Mouse (Mus musculus) lung, embryonic 15.5 days (tissue): ENCODE measurements around the gene Nadk2. TPM values are rescaled to one million over a fixed set of nuclear protein-coding genes. Genes with fewer than 3 reads are reported as not detected.

Experiments used
- ATAC-seq: fragments of 200-750 bp; cut with Nextera tagmentation; 2 replicates; pipeline ENCODE4 v1.8.0; 2017; ENCODE audit warnings: moderate number of reproducible peaks, borderline replicate concordance; ENCODE audit not compliant: low FRiP score, low TSS enrichment; ENCODE audit errors: extremely low read depth
- H3K27ac ChIP-seq: fragments of 300-500 bp; sonication (generic); 2 replicates; pipeline ENCODE4 v1.5.1; 2015; ENCODE audit warnings: moderate library complexity, mild to moderate bottlenecking, inconsistent platforms
- H3K27me3 ChIP-seq: fragments of 300-500 bp; sonication (generic); 2 replicates; pipeline ENCODE4 v1.6.1; 2015; ENCODE audit warnings: inconsistent platforms
- H3K36me3 ChIP-seq: fragments of 300-500 bp; sonication (generic); 2 replicates; pipeline ENCODE4 v1.6.1; 2015; ENCODE audit warnings: inconsistent platforms
- H3K4me1 ChIP-seq: fragments of 300-500 bp; sonication (generic); 2 replicates; pipeline ENCODE4 v1.6.1; 2015; ENCODE audit warnings: inconsistent platforms
- H3K4me2 ChIP-seq: fragments of 300-500 bp; sonication (generic); 2 replicates; pipeline ENCODE4 v1.6.1; 2015; ENCODE audit warnings: inconsistent platforms, mild to moderate bottlenecking, moderate library complexity
- H3K4me3 ChIP-seq: fragments of 300-500 bp; sonication (generic); 2 replicates; pipeline ENCODE4 v1.5.1; 2015; ENCODE audit warnings: mild to moderate bottlenecking, inconsistent platforms
- H3K9ac ChIP-seq: fragments of 300-500 bp; sonication (generic); 2 replicates; pipeline ENCODE4 v1.6.1; 2015; ENCODE audit warnings: inconsistent platforms
- H3K9me3 ChIP-seq: fragments of 300-500 bp; sonication (generic); 2 replicates; pipeline ENCODE4 v1.6.1; 2016; ENCODE audit warnings: inconsistent platforms
- WGBS: fragments of 180-500 bp; shearing (Covaris S2); methylation state at CpG from one replicate; pipeline ENCODE4 v1.1.7; 2015; 5-methylcytosine and 5-hydroxymethylcytosine counted together
- polyA plus RNA-seq: library from polyadenylated mRNA; unstranded; fragments of >200 nt; fragmentation: Nextera tagmentation; extraction: Ambion mirVana; gene quantifications from 2 replicates; pipeline ENCODE4 v1.2.1, GENCODE M21; 2015

Nadk2 gene
- 33.0 and 35.6 TPM in 2 replicates for polyA plus RNA-seq

GRCm38 (mm10) chr15:9070912-9071555, at the start of gene Nadk2:
TSS of gene Nadk2 (plus strand) at chr15:9071260.
- Histone ChIP-seq H3K27ac (peak within 1 kb of the TSS; percentile 93), H3K9me3 (no peaks in the 10 kb centered on the region), H3K4me3 (peak within 1 kb of the TSS; percentile 80), H3K9ac (peak within 1 kb of the TSS; percentile 76), H3K4me1 (peaks cover 41% of the 10 kb centered on the region), H3K36me3 (no peaks in the 10 kb centered on the region), H3K4me2 (peak within 1 kb of the TSS; percentile 77), H3K27me3 (no peaks in the 10 kb centered on the region)
- peak; percentile 98 for ATAC-seq
- WGBS = under 1% methylated on average over 47 of the region's 54 CpGs

GRCm38 (mm10) chr15:9055704-9056103, 15.4 kb upstream of the Nadk2 start:
- no peak for ATAC-seq
- Histone ChIP-seq H3K27me3 (no peaks in the 10 kb centered on the region), H3K36me3 (no peaks in the 10 kb centered on the region), H3K27ac (no peak overlapping the region), H3K4me3 (no peak overlapping the region), H3K4me2 (no peak overlapping the region), H3K4me1 (no peaks in the 10 kb centered on the region), H3K9ac (no peak overlapping the region), H3K9me3 (no peaks in the 10 kb centered on the region)

GRCm38 (mm10) chr15:9059856-9060255, 11.2 kb upstream of the Nadk2 start:
- Histone ChIP-seq H3K9ac (no peak overlapping the region), H3K9me3 (no peaks in the 10 kb centered on the region), H3K4me3 (no peak overlapping the region), H3K4me1 (no peaks in the 10 kb centered on the region), H3K27me3 (no peaks in the 10 kb centered on the region), H3K36me3 (no peaks in the 10 kb centered on the region), H3K27ac (no peak overlapping the region), H3K4me2 (no peak overlapping the region)
- WGBS = 79% methylated on average over 2 of the region's 2 CpGs
- no peak for ATAC-seq

GRCm38 (mm10) chr15:9061150-9061882, 9.7 kb upstream of the Nadk2 start:
- Histone ChIP-seq H3K27me3 (no peaks in the 10 kb centered on the region), H3K4me2 (no peak overlapping the region), H3K9ac (no peak overlapping the region), H3K9me3 (no peaks in the 10 kb centered on the region), H3K4me3 (no peak overlapping the region), H3K27ac (no peak overlapping the region), H3K4me1 (no peaks in the 10 kb centered on the region), H3K36me3 (no peaks in the 10 kb centered on the region)
- no peak for ATAC-seq
- WGBS = 64% methylated on average over 7 of the region's 7 CpGs

GRCm38 (mm10) chr15:9068881-9069280, 2.2 kb upstream of the Nadk2 start:
- H3K36me3 ChIP-seq = no peaks in the 10 kb centered on the region

DNA sequence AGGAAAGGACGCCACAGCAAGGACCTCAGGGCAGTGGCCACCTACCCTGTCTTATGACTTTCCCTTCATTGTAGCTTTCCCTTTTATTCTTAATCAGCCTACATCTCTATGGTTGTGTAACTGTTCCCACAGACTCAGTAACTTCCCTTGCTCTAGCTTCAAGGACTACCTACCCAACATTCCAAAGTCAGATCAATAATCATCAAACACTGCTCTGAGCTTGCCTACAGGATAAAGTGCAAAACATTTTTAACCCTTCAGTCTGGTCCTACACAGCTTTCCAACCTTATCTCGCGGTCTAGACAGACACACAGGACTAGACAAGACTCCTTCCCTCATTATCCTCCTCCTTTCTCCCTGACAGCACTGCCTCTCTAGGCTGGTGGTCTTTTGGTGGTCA, 707 bp upstream of the Nadk2 start:
- 0% methylated on average over 3 of the region's 3 CpGs for WGBS
- ATAC-seq = no peak

More at GRCm38 (mm10) chr15:9068881-9069280, 2.2 kb upstream of the Nadk2 start:
- WGBS = 64% methylated on average over 4 of the region's 4 CpGs
- ATAC-seq = no peak
- Histone ChIP-seq H3K4me1 (peaks cover 22% of the 10 kb centered on the region), H3K4me3 (no peak overlapping the region), H3K27me3 (no peaks in the 10 kb centered on the region), H3K9me3 (no peaks in the 10 kb centered on the region), H3K9ac (no peak overlapping the region), H3K27ac (no peak overlapping the region), H3K4me2 (no peak overlapping the region)

DNA sequence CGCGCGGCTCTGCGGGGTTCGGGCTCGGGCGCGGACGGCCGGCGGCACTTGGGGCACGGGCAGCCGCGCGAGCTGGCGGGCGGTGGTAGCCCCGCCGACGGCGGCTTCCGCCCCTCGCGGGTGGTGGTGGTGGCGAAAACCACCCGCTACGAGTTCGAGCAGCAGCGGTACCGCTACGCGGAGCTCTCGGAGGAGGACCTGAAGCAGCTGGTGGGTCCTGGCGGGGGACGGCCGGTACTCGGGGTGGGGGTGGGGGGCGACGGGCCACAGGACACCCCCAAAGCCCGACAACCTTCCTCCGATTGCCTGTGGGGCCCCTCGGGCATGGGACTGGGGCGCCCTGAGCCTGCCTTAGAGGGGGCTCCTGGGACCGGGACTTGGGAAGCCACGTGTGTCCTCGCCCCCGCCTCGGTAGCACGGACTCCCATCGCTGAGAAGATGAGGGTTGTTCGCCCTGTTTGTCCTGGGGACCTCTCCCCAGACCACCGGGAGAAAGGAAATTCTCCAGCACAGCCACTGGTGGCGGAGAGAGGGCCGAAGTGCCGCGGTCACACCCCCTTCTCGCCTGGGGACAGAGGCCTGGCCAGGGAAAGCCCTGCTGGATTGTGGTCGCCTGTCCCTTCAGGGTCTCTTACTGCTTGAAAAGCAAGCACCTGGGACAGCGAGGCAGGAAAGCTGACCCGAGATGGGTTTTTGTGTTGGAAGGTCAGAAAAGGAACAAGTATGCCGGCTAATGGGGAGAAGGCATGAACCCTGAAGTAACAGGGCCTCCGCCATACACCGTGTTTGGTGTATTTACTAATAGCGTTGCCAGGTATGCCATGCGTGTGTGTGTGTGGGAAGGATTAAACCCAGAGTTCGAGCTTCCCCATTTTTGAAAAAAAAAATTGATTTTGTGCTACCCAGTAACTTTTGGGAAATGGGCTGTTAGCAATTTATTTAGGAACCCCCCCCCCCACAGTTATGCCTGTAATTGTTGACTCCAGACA, 790 bp downstream of the Nadk2 start:
- peak overlapping the region; percentile 76 for H3K9ac ChIP-seq
- peaks cover 49% of the 10 kb centered on the region for H3K4me1 ChIP-seq
- H3K27me3 ChIP-seq = no peaks in the 10 kb centered on the region
- peak; percentile 20 for ATAC-seq
- under 1% methylated on average over 50 of the region's 66 CpGs for WGBS
- H3K4me2 ChIP-seq = peak overlapping the region; percentile 77
- H3K4me3 ChIP-seq = peak overlapping the region; percentile 80
- H3K9me3 ChIP-seq = no peaks in the 10 kb centered on the region
- H3K36me3 ChIP-seq = no peaks in the 10 kb centered on the region
- H3K27ac ChIP-seq = peak overlapping the region; percentile 93

More for the DNA sequence above, 707 bp upstream of the Nadk2 start:
- Histone ChIP-seq H3K27me3 (no peaks in the 10 kb centered on the region), H3K9me3 (no peaks in the 10 kb centered on the region), H3K4me1 (peaks cover 35% of the 10 kb centered on the region), H3K36me3 (no peaks in the 10 kb centered on the region), H3K4me2 (peak overlapping the region; percentile 72), H3K9ac (peak overlapping the region; percentile 62), H3K4me3 (peak overlapping the region; percentile 80), H3K27ac (peak overlapping the region; percentile 90)

DNA sequence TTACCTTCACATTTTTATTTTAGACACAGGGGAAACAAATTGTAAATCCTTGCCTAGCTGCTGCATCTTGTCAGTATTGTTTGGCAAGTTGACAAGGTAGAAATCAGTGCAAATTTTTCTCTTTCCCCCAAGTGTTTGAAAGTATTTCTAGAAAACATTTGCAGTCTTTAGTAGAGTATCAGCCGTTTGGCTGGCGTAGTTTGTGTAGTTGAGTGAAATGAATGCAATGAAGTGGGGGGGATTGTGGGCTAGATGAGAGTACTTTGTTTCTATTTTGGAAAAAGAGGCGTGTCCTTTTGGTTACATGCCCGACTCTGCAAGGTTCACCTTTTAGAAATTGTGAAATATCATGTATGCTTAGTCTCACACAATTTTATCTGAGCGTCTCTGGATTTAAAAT, 1.6 kb downstream of the Nadk2 start:
- H3K27ac ChIP-seq = peak overlapping the region; percentile 93
- H3K36me3 ChIP-seq = no peaks in the 10 kb centered on the region
- no peaks in the 10 kb centered on the region for H3K9me3 ChIP-seq
- ATAC-seq = no peak
- 7% methylated on average over 5 of the region's 5 CpGs for WGBS
- H3K4me1 ChIP-seq = peaks cover 49% of the 10 kb centered on the region
- H3K4me2 ChIP-seq = peak overlapping the region; percentile 77
- no peaks in the 10 kb centered on the region for H3K27me3 ChIP-seq
- peak overlapping the region; percentile 76 for H3K9ac ChIP-seq
- peak overlapping the region; percentile 80 for H3K4me3 ChIP-seq

- Histone ChIP-seq H3K27me3 (no peaks in the 10 kb centered on the region), H3K9ac (peak overlapping the region; percentile 19; the same call in 1 of the 2 replicates), H3K4me2 (peak overlapping the region; percentile 77), H3K4me3 (peak overlapping the region; percentile 80), H3K4me1 (peaks cover 52% of the 10 kb centered on the region), H3K36me3 (no peaks in the 10 kb centered on the region), H3K9me3 (no peaks in the 10 kb centered on the region), H3K27ac (peak overlapping the region; percentile 93)
- no peak for ATAC-seq
- 18% methylated on average over 12 of the region's 12 CpGs for WGBS
Measured at GRCm38 (mm10) chr15:9073067-9073608, 2.1 kb downstream of the Nadk2 start.

- Histone ChIP-seq H3K27ac (0 out of 2 replicates have a peak overlapping the region, but pooled peaks have one; percentile 22), H3K9me3 (no peaks in the 10 kb centered on the region), H3K36me3 (no peaks in the 10 kb centered on the region), H3K27me3 (no peaks in the 10 kb centered on the region), H3K4me2 (peak overlapping the region; percentile 77), H3K9ac (no peak overlapping the region), H3K4me3 (peak overlapping the region; percentile 80), H3K4me1 (peaks cover 56% of the 10 kb centered on the region)
- ATAC-seq = no peak
- WGBS = 67% methylated on average over 5 of the region's 5 CpGs
Measured at GRCm38 (mm10) chr15:9073684-9074083, 2.6 kb downstream of the Nadk2 start.

GRCm38 (mm10) chr15:9074139-9074538, 3.1 kb downstream of the Nadk2 start:
- 14% methylated on average over 2 of the region's 2 CpGs for WGBS
- Histone ChIP-seq H3K27ac (0 out of 2 replicates have a peak overlapping the region, but pooled peaks have one; percentile 22), H3K4me1 (peaks cover 61% of the 10 kb centered on the region), H3K9ac (no peak overlapping the region), H3K9me3 (no peaks in the 10 kb centered on the region), H3K4me2 (peak overlapping the region; percentile 77), H3K27me3 (no peaks in the 10 kb centered on the region), H3K4me3 (peak overlapping the region; percentile 80; the same call in 1 of the 2 replicates), H3K36me3 (no peaks in the 10 kb centered on the region)
- ATAC-seq = no peak
